Mouse (Mus musculus) liver, embryonic 11.5 days (tissue): ENCODE results near the gene Mettl17. TPM values are rescaled to one million over a fixed set of nuclear protein-coding genes. Genes with fewer than 3 reads are reported as not detected.

Experiments used
- ATAC-seq: fragments of 200-750 bp; cut with Nextera tagmentation; replicated peaks from 2 replicates; pipeline ENCODE4 v1.8.0; 2017; ENCODE audit warnings: moderate number of reproducible peaks, mild to moderate bottlenecking, moderate TSS enrichment, moderate library complexity; ENCODE audit not compliant: low FRiP score
- DNase-seq: peaks from one replicate; pipeline ENCODE4 v3.0.0-alpha.2; 2017; ENCODE audit warnings: low spot score
- H3K27ac ChIP-seq: fragments of 300-500 bp; sonication (generic); 2 replicates; pipeline ENCODE4 v1.5.1; 2014; ENCODE audit warnings: mild to moderate bottlenecking, low read depth, low read length, control low read depth
- H3K27me3 ChIP-seq: fragments of 300-500 bp; sonication (generic); replicated peaks from 2 replicates; pipeline ENCODE4 v1.6.1; 2014; ENCODE audit warnings: low read length, mixed read lengths; ENCODE audit not compliant: control insufficient read depth, insufficient read depth
- H3K36me3 ChIP-seq: fragments of 300-500 bp; sonication (generic); 2 replicates; pipeline ENCODE4 v1.6.1; 2014; ENCODE audit warnings: mild to moderate bottlenecking, low read length, moderate library complexity, mixed read lengths; ENCODE audit not compliant: control insufficient read depth, insufficient read depth
- H3K4me1 ChIP-seq: fragments of 300-500 bp; sonication (generic); replicated peaks from 2 replicates; pipeline ENCODE4 v1.6.1; 2014; ENCODE audit warnings: low read length, mixed read lengths; ENCODE audit not compliant: control insufficient read depth, insufficient read depth
- H3K4me2 ChIP-seq: fragments of 300-500 bp; sonication (generic); 2 replicates; pipeline ENCODE4 v1.6.1; 2014; ENCODE audit warnings: mild to moderate bottlenecking, control low read depth, moderate library complexity
- H3K4me3 ChIP-seq: fragments of 300-500 bp; sonication (generic); 2 replicates; pipeline ENCODE4 v1.5.1; 2014; ENCODE audit warnings: low read depth, low read length, control low read depth
- H3K9ac ChIP-seq: fragments of 300-500 bp; sonication (generic); 2 replicates; pipeline ENCODE4 v1.6.1; 2014; ENCODE audit warnings: low read depth, low read length, control low read depth
- H3K9me3 ChIP-seq: fragments of 300-500 bp; sonication (generic); 2 replicates; pipeline ENCODE4 v1.6.1; 2016; ENCODE audit warnings: low read length, inconsistent platforms, mixed read lengths; ENCODE audit not compliant: control insufficient read depth
- WGBS: fragments of 180-500 bp; shearing (Covaris S2); extraction: QIAGEN DNeasy Blood & Tissue Kit; methylation state at CpG from one replicate; pipeline ENCODE4 v1.1.7; 2014; 5-methylcytosine and 5-hydroxymethylcytosine counted together
- polyA plus RNA-seq: library from polyadenylated mRNA; unstranded; fragments of >200 nt; fragmentation: Nextera tagmentation; extraction: Ambion mirVana; gene quantifications from 2 replicates; pipeline ENCODE4 v1.2.1, GENCODE M21; 2014

Gene Mettl17
- polyA plus RNA-seq, 1 experiment from 2014 or later = 32.5 TPM

DNA sequence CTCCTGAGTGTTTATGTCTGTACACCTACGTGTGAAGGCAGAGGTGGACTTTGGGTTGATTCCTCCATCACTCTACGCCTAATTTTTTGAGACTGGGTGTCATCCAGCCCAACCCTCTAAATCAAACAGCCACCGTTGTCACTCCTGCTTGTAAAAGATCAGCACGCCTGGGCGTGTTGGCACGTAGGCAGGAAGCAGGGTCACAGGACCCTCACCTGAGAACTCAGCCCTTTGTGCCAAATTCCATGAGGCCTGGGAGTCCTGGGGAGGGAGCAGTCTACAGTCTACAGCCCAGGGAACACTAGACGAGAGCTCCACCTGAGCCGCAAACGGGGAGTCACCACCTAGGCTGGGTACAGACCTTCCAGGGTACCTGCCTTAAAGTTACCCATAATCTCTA lies 19.1 kb downstream of the Mettl17 start:
- Histone ChIP-seq H3K9me3 (no peaks in the 10 kb centered on the region), H3K36me3 (no peaks in the 10 kb centered on the region), H3K9ac (no peak overlapping the region), H3K4me3 (no peak overlapping the region), H3K27ac (no peak overlapping the region), H3K4me2 (no peak overlapping the region), H3K27me3 (no peaks in the 10 kb centered on the region), H3K4me1 (peaks cover 24% of the 10 kb centered on the region)
- DNase-seq (no peak), ATAC-seq (no peak)
- WGBS = 90% methylated on average over 9 of the region's 9 CpGs

- no peak overlapping the region for H3K9ac ChIP-seq
- H3K4me1 ChIP-seq = peaks cover 24% of the 10 kb centered on the region
- H3K4me2 ChIP-seq = no peak overlapping the region
- no peak for DNase-seq
- H3K27ac ChIP-seq = no peak overlapping the region
- 67% methylated on average over 7 of the region's 7 CpGs for WGBS
- no peaks in the 10 kb centered on the region for H3K27me3 ChIP-seq
- H3K9me3 ChIP-seq = no peaks in the 10 kb centered on the region
- ATAC-seq = no peak
- no peak overlapping the region for H3K4me3 ChIP-seq
- H3K36me3 ChIP-seq = no peaks in the 10 kb centered on the region
Measured at GRCm38 (mm10) chr14:51904706-51905105, 20.1 kb downstream of the Mettl17 start.

GRCm38 (mm10) chr14:51906102-51906501 lies 21.5 kb downstream of the Mettl17 start:
- no peak for DNase-seq
- Histone ChIP-seq H3K4me1 (peaks cover 24% of the 10 kb centered on the region), H3K36me3 (no peaks in the 10 kb centered on the region), H3K4me3 (no peak overlapping the region), H3K4me2 (peak overlapping the region; percentile 38), H3K9ac (no peak overlapping the region), H3K27me3 (0 out of 2 replicates have a peak, but pooled peaks cover 3% of the 10 kb centered on the region), H3K27ac (no peak overlapping the region), H3K9me3 (no peaks in the 10 kb centered on the region)
- 44% methylated on average over 11 of the region's 11 CpGs for WGBS
- ATAC-seq = peak; percentile 79

DNA sequence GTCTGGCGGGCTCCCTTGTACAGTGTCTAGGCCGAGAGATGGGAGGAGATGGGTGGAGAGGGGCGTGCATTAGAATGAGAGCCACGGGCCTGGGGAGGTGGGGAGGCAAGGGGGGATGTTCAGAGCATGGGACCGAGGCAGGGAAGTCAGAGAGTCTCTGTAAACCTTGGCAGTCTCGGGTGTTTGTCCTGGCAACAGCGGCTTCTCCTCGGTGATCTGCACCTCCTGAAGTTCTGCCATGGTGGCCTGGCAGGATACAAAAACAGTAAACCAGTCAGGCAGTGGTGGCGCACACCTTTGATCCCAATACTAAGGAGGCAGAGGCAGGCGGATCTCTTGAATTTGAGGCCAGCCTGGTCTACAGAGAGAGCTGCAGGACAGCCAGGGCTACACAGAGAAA lies 26.7 kb downstream of the Mettl17 start:
- no peaks in the 10 kb centered on the region for H3K9me3 ChIP-seq
- H3K4me1 ChIP-seq = peaks cover 28% of the 10 kb centered on the region
- peaks cover 13% of the 10 kb centered on the region; the same call in 1 of the 2 replicates for H3K27me3 ChIP-seq
- no peak overlapping the region for H3K4me2 ChIP-seq
- no peaks in the 10 kb centered on the region for H3K36me3 ChIP-seq
- WGBS = 81% methylated on average over 10 of the region's 10 CpGs
- no peak for DNase-seq
- no peak overlapping the region for H3K4me3 ChIP-seq
- H3K27ac ChIP-seq = no peak overlapping the region
- H3K9ac ChIP-seq = no peak overlapping the region
- no peak for ATAC-seq

DNA sequence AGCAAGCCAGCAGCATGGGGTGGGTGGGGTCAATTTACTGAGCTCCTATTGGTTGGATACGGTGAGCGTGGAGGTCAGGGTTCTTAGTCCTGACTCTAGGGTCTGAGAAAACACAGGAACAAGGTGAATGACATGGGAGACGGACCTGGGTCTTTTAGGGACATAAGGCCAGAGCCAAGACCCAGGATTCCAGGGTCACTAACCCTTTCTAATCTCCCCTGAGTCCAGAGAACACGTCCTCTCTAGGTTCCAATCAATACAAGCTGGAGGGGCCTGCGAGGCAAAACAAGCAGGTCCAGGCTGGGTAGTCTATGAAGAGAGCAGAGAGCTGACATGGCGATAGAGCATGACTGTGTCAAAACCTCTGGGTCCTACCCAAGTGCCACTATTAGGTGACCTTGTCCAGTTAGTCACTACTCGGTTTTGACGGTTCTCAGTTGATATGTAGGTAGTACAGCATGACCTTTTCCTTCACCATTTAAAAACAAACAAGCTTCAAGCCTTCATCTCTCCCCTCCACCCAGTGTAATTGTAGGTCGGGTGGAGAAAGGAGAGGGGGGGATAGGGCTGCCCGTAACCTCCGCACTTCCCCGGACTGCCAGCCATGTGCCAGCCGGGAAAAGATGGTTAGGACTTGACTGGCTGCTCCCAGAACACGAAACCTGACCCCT lies 27.9 kb downstream of the Mettl17 start:
- peaks cover 13% of the 10 kb centered on the region; the same call in 1 of the 2 replicates for H3K27me3 ChIP-seq
- 12% methylated on average over 14 of the region's 14 CpGs for WGBS
- ATAC-seq = peak; percentile 23
- peak overlapping the region; percentile 68 for H3K4me3 ChIP-seq
- H3K36me3 ChIP-seq = no peaks in the 10 kb centered on the region
- H3K4me1 ChIP-seq = peaks cover 17% of the 10 kb centered on the region
- no peak overlapping the region for H3K27ac ChIP-seq
- peak; percentile 51 for DNase-seq
- H3K4me2 ChIP-seq = peak overlapping the region; percentile 100
- H3K9ac ChIP-seq = peak overlapping the region; percentile 58
- no peaks in the 10 kb centered on the region for H3K9me3 ChIP-seq

GRCm38 (mm10) chr14:51913062-51913959 lies 28.7 kb downstream of the Mettl17 start:
- peak; percentile 80 for DNase-seq
- H3K9me3 ChIP-seq = no peaks in the 10 kb centered on the region
- no peaks in the 10 kb centered on the region for H3K36me3 ChIP-seq
- no peak overlapping the region for H3K27ac ChIP-seq
- under 1% methylated on average over 57 of the region's 58 CpGs for WGBS
- peaks cover 13% of the 10 kb centered on the region; the same call in 1 of the 2 replicates for H3K27me3 ChIP-seq
- H3K4me2 ChIP-seq = peak overlapping the region; percentile 100
- peak overlapping the region; percentile 58 for H3K9ac ChIP-seq
- peak overlapping the region; percentile 68 for H3K4me3 ChIP-seq
- peak; percentile 86 for ATAC-seq
- peaks cover 10% of the 10 kb centered on the region for H3K4me1 ChIP-seq

GRCm38 (mm10) chr14:51913960-51914762 lies 29.5 kb downstream of the Mettl17 start, which contains the start of gene Ndrg2:
Ndrg2 (minus strand) TSS chr14:51914158.
- no peak within 1 kb of the TSS for H3K27ac ChIP-seq
- 6% methylated on average over 22 of the region's 23 CpGs for WGBS

DNA sequence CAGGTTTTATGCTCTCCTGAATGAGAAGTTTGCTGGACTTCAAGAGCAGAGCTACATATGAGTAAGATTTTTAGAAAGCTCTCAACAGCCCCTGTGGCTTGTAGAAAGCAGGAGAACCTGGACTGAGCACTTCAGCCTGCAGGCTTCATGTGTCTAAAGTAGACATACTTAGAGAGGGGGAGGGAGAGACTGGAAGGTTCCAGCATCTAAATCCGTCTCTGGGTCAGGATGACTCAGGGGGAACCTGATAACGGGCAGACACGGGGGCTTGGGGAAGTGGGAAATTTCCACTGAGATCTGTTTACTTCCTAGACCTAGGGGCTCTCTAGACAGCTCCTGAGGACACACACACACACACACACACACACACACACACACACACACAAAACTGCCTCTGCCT lies 30.4 kb downstream of the Mettl17 start:
- peaks cover 8% of the 10 kb centered on the region for H3K4me1 ChIP-seq
- peaks cover 13% of the 10 kb centered on the region; the same call in 1 of the 2 replicates for H3K27me3 ChIP-seq
- H3K4me3 ChIP-seq = no peak overlapping the region
- ATAC-seq (no peak), DNase-seq (no peak)
- no peak overlapping the region for H3K9ac ChIP-seq
- H3K36me3 ChIP-seq = no peaks in the 10 kb centered on the region
- no peak overlapping the region for H3K4me2 ChIP-seq
- 18% methylated on average over 3 of the region's 3 CpGs for WGBS
- H3K9me3 ChIP-seq = no peaks in the 10 kb centered on the region
- no peak overlapping the region for H3K27ac ChIP-seq

More at GRCm38 (mm10) chr14:51913960-51914762, 29.5 kb downstream of the Mettl17 start, which contains the start of gene Ndrg2:
- Histone ChIP-seq H3K36me3 (no peaks in the 10 kb centered on the region), H3K4me2 (peak within 1 kb of the TSS; percentile 100), H3K4me1 (peaks cover 8% of the 10 kb centered on the region), H3K27me3 (peaks cover 13% of the 10 kb centered on the region; the same call in 1 of the 2 replicates), H3K9me3 (no peaks in the 10 kb centered on the region), H3K9ac (peak within 1 kb of the TSS; percentile 58), H3K4me3 (peak within 1 kb of the TSS; percentile 68)
- DNase-seq = peak; percentile 49
- peak; percentile 39; the same call in 1 of the 2 replicates for ATAC-seq
